Mouse (Mus musculus) myocyte (in vitro differentiated cells): ENCODE data around the gene Fgf12. TPM values are rescaled to one million over a fixed set of nuclear protein-coding genes. Genes with fewer than 3 reads are reported as not detected.

Experiments used
- H3K27me3 ChIP-seq: one replicate; pipeline ENCODE4 v1.6.1; 2011; ENCODE audit not compliant: control insufficient read depth, insufficient read depth, insufficient read length
- H3K36me3 ChIP-seq: one replicate; pipeline ENCODE4 v1.6.1; 2011; ENCODE audit not compliant: control insufficient read depth, insufficient read depth
- H3K4me2 ChIP-seq: one replicate; pipeline ENCODE4 v1.6.1; 2011; ENCODE audit warnings: low read depth, control low read depth
- H3K4me3 ChIP-seq: one replicate; pipeline ENCODE4 v1.5.1; 2011; ENCODE audit warnings: mild to moderate bottlenecking, control low read depth, moderate library complexity
- H3K79me2 ChIP-seq: one replicate; pipeline ENCODE4 v1.6.1; 2011; ENCODE audit not compliant: control insufficient read depth, insufficient read depth
- H3ac ChIP-seq: one replicate; pipeline ENCODE4 v1.6.1; 2011; ENCODE audit not compliant: control insufficient read depth, insufficient read length
- CEBPB ChIP-seq: IDR thresholded peaks from 2 replicates; pipeline ENCODE4 v1.6.1; 2011; ENCODE audit warnings: mild to moderate bottlenecking, moderate library complexity; ENCODE audit not compliant: poor library complexity, insufficient read depth, severe bottlenecking
- E2F4 ChIP-seq: IDR thresholded peaks from one replicate; pipeline ENCODE4 v1.6.1; 2011; ENCODE audit warnings: mild to moderate bottlenecking, control low read depth, moderate library complexity; ENCODE audit not compliant: insufficient read depth
- MAX ChIP-seq: IDR thresholded peaks from one replicate; pipeline ENCODE4 v1.6.1; 2011; ENCODE audit warnings: low read depth, mild to moderate bottlenecking, control low read depth
- MYOD1 ChIP-seq, 3 experiments: IDR thresholded peaks; one replicate each; pipeline ENCODE4 v1.6.1; 2011; ENCODE audit warnings: control low read depth in 2 of 3, low read depth in 2 of 3, mild to moderate bottlenecking in 2 of 3, moderate library complexity in 1 of 3; ENCODE audit not compliant: insufficient read length in 2 of 3, control insufficient read depth in 1 of 3
- MYOG ChIP-seq, 3 experiments: IDR thresholded peaks; one replicate each; pipeline ENCODE4 v1.6.1; 2011; ENCODE audit warnings: control low read depth in 2 of 3, low read depth in 2 of 3, mild to moderate bottlenecking in 2 of 3; ENCODE audit not compliant: insufficient read length in 2 of 3, control insufficient read depth in 1 of 3, insufficient read depth in 1 of 3
- POLR2A ChIP-seq: IDR thresholded peaks from one replicate; pipeline ENCODE4 v1.6.1; 2011; ENCODE audit warnings: low read depth, mild to moderate bottlenecking, control low read depth, moderate library complexity; ENCODE audit not compliant: insufficient read length
- POLR2AphosphoS2 ChIP-seq: IDR thresholded peaks from one replicate; pipeline ENCODE4 v1.6.1; 2011; ENCODE audit warnings: low read depth, control low read depth; ENCODE audit not compliant: insufficient read length
- REST ChIP-seq: IDR thresholded peaks from one replicate; pipeline ENCODE4 v1.6.1; 2011; ENCODE audit warnings: mild to moderate bottlenecking, control low read depth, moderate library complexity; ENCODE audit not compliant: insufficient read depth, insufficient read length
- SRF ChIP-seq: IDR thresholded peaks from one replicate; pipeline ENCODE4 v1.6.1; 2011; ENCODE audit warnings: low read depth; ENCODE audit not compliant: control insufficient read depth, insufficient read length
- TCF12 ChIP-seq: IDR thresholded peaks from one replicate; pipeline ENCODE4 v1.6.1; 2011; ENCODE audit warnings: mild to moderate bottlenecking, control low read depth; ENCODE audit not compliant: poor library complexity, insufficient read depth, severe bottlenecking
- TCF3 ChIP-seq: IDR thresholded peaks from one replicate; pipeline ENCODE4 v1.6.1; 2011; ENCODE audit warnings: low read depth, control low read depth; ENCODE audit not compliant: insufficient read length
- USF1 ChIP-seq: IDR thresholded peaks from one replicate; pipeline ENCODE4 v1.6.1; 2011; ENCODE audit warnings: low read depth, mild to moderate bottlenecking, control low read depth, moderate library complexity
- polyA plus RNA-seq: library from polyadenylated mRNA; unstranded; fragments of >200 nt; fragmentation: generic; extraction: Trizol; gene quantifications from one replicate; pipeline ENCODE4 v1.2.1, GENCODE M21; 2012; ENCODE audit warnings: missing spikeins

Gene Fgf12
- polyA plus RNA-seq, 1 experiment, result not detected

DNA sequence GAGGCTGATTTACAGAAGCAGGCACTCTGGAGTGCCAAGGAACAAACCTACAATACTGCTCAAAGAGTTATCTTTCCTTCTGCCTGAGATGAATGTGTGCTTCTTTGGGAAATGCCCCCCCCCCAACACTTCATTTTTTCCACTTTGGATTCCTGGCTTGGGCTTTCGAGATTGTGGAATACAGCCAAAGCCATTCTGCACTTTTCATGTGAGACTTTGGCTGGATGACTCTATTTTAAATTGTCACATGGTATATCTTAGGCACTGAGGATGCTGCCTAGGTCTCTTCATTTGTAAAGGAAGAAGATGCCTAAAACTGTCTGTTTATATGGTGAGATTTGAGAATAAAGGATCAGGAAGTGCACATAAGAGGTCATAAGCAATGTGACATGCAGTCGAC, 402.2 kb downstream of the Fgf12 start:
- H3K27me3 ChIP-seq, result no peaks in the 10 kb centered on the region
- H3K79me2 ChIP-seq, result no peaks in the 10 kb centered on the region
- no peaks in the 10 kb centered on the region for H3K36me3 ChIP-seq
- no peak overlapping the region for H3K4me3 ChIP-seq
- no peak overlapping the region for H3ac ChIP-seq
- no peak overlapping the region for H3K4me2 ChIP-seq
- TF ChIP-seq MYOD1 (IDR thresholded peaks at IDR 0.05; ENCODE audit: control insufficient read depth in 1 of 3, insufficient read length in 2 of 3, low read depth in 2 of 3) (no peak), USF1 (no peak), TCF3 (no peak), TCF12 (no peak)

DNA sequence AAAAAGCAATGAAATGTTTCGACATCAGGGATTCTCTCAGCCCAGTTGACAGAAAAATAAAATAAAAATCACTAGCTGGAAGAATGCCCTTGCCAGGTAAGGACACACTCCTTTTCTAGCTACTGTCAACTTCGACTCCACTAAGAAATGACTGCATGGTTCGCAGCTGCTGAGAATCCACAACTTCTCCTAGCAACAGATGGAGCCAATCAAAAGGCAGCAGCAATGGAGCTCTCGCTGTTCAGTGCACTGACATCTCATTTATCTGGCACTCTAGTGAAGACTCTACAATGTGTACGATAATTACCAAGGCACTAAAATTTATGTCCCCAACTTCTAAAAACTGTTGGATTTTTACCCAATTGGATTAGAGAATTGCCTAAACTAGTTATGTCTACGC, 407.5 kb downstream of the Fgf12 start:
- H3ac ChIP-seq, result no peak overlapping the region

DNA sequence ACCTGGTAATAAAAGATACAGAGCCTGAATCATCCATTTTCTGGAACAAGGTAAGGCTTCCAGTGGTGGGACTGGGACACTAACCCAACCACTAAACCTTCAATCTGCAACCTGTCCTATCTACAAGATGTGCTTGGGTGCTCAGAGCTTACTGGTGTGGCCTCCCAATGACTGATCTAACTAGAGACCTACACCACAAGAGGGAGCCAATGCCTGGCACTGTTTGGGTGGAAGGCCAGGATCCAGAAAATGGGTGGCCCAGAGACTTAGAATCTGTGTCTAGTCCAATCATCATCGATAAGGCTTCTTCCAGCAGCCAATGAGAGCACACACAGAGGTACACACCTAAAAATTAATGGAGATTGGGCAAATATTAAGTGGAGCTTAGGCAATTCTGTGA, 414.9 kb downstream of the Fgf12 start:
- no peak overlapping the region for H3K4me3 ChIP-seq
- no peaks in the 10 kb centered on the region for H3K79me2 ChIP-seq
- H3ac ChIP-seq, result no peak overlapping the region
- H3K4me2 ChIP-seq, result no peak overlapping the region
- H3K27me3 ChIP-seq, result no peaks in the 10 kb centered on the region
- no peaks in the 10 kb centered on the region for H3K36me3 ChIP-seq
- no peak for TF ChIP-seq E2F4
- no peak for TF ChIP-seq TCF3
- TF ChIP-seq USF1, result no peak
- no peak for TF ChIP-seq TCF12
- TF ChIP-seq CEBPB, result no peak

More for the DNA sequence above, 407.5 kb downstream of the Fgf12 start:
- H3K4me2 ChIP-seq, result no peak overlapping the region
- TF ChIP-seq POLR2A (no peak), E2F4 (no peak), REST (no peak), CEBPB (no peak), POLR2AphosphoS2 (no peak), MYOG (IDR thresholded peaks at IDR 0.05; ENCODE audit: control insufficient read depth in 1 of 3, insufficient read depth in 1 of 3, insufficient read length in 2 of 3, low read depth in 2 of 3) (no peak), SRF (no peak), MYOD1 (IDR thresholded peaks at IDR 0.05; ENCODE audit: control insufficient read depth in 1 of 3, insufficient read length in 2 of 3, low read depth in 2 of 3) (no peak), USF1 (no peak), TCF12 (no peak), MAX (no peak), TCF3 (no peak)
- H3K4me3 ChIP-seq, result no peak overlapping the region
- no peaks in the 10 kb centered on the region for H3K79me2 ChIP-seq
- H3K36me3 ChIP-seq, result no peaks in the 10 kb centered on the region
- no peaks in the 10 kb centered on the region for H3K27me3 ChIP-seq

DNA sequence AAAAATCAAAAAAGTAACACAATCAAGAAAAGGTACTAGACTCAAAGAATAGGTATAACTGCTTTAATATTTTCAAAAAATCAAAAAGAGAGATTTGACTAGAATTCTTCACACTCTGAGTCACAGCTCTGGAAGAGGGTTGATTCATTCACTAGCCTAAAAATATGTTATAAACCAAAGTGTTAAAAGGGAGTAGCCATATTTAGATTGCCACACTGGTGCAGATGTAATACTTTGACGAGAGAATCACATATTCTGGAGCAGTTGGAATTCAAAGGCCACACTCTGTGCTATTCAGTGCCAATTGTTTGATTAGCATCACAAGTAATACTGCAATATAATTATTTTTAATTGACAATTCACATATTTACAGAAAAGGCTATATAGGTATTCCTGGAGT, 416.2 kb downstream of the Fgf12 start:
- Histone ChIP-seq H3K4me2 (no peak overlapping the region), H3K79me2 (no peaks in the 10 kb centered on the region), H3K36me3 (no peaks in the 10 kb centered on the region), H3K4me3 (no peak overlapping the region), H3K27me3 (no peaks in the 10 kb centered on the region), H3ac (no peak overlapping the region)
- TF ChIP-seq MAX (no peak), CEBPB (no peak), E2F4 (no peak), USF1 (no peak), SRF (no peak), POLR2AphosphoS2 (no peak), POLR2A (no peak), TCF3 (no peak), MYOG (IDR thresholded peaks at IDR 0.05; ENCODE audit: control insufficient read depth in 1 of 3, insufficient read depth in 1 of 3, insufficient read length in 2 of 3, low read depth in 2 of 3) (no peak), REST (no peak), TCF12 (no peak), MYOD1 (IDR thresholded peaks at IDR 0.05; ENCODE audit: control insufficient read depth in 1 of 3, insufficient read length in 2 of 3, low read depth in 2 of 3) (no peak)

DNA sequence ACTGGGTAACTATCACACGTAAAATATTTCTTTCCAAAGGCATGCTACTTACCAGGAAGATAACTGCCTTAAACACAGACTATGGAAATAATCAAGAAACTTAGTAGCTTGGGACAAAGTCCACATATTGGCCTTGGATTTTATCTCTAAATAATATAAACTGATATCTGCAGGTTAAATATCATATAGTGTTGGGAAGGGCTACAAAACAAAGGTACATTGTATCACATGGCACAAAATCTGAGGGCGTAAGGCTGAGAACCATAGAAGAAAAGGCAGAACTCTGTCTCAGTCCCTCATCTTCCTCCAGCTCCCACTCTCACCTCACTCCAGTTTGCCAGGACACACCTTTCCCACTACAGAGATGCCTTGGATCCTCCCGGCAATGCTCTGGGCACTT, 417.8 kb downstream of the Fgf12 start:
- Histone ChIP-seq H3K4me3 (no peak overlapping the region), H3K79me2 (no peaks in the 10 kb centered on the region), H3K4me2 (no peak overlapping the region), H3K27me3 (no peaks in the 10 kb centered on the region), H3ac (no peak overlapping the region), H3K36me3 (no peaks in the 10 kb centered on the region)
- TF ChIP-seq TCF3, result no peak
- no peak for TF ChIP-seq MYOG (IDR thresholded peaks at IDR 0.05; ENCODE audit: control insufficient read depth in 1 of 3, insufficient read depth in 1 of 3, insufficient read length in 2 of 3, low read depth in 2 of 3)
- no peak for TF ChIP-seq MAX
- TF ChIP-seq SRF, result no peak
- no peak for TF ChIP-seq TCF12
- no peak for TF ChIP-seq REST
- TF ChIP-seq MYOD1 (IDR thresholded peaks at IDR 0.05; ENCODE audit: control insufficient read depth in 1 of 3, insufficient read length in 2 of 3, low read depth in 2 of 3), result no peak
- TF ChIP-seq E2F4, result no peak
- TF ChIP-seq POLR2A, result no peak
- no peak for TF ChIP-seq POLR2AphosphoS2
- no peak for TF ChIP-seq USF1
- no peak for TF ChIP-seq CEBPB
